7 mouse cellular contexts compared by ENCODE assay signal in genomic region chr11:116642681-116643578, GRCm38 (mm10). TPM values are rescaled to one million over a fixed set of nuclear protein-coding genes. Genes with fewer than 3 reads are reported as not detected.
DNase-seq lines count a peak whose midpoint lies in the region; ATAC-seq lines count a peak whose summit lies in the region.

No protein-coding gene starts in this region.

- H3K9me3 ChIP-seq in embryonic facial prominence, embryonic 11.5 days (replicated peaks; ENCODE audit: control insufficient read depth, low read length) = no peaks in the 10 kb centered on the region
- H3K9me3 ChIP-seq in limb, embryonic 10.5 days (replicated peaks) = no peaks in the 10 kb centered on the region
- H3K9me3 ChIP-seq in midbrain, embryonic 15.5 days = no peaks in the 10 kb centered on the region

- peak; percentile 91 to 93 for DNase-seq in adrenal gland, postnatal 36 days
- peak; percentile 94 for DNase-seq in embryonic facial prominence, embryonic 11.5 days (ENCODE audit: low spot score)
- DNase-seq in heart, adult 11 months = peak; percentile 98
- peak; percentile 66 for DNase-seq in kidney, adult 11 months
- DNase-seq in limb, embryonic 10.5 days (ENCODE audit: low spot score) = peak; percentile 98
- peak; percentile 73 for DNase-seq in spleen, adult 12 weeks (ENCODE audit: low spot score)

- 35% methylated on average over 14 of the region's 14 CpGs for WGBS in embryonic facial prominence, embryonic 11.5 days
- 38% methylated on average over 14 of the region's 14 CpGs for WGBS in limb, embryonic 10.5 days
- WGBS in midbrain, embryonic 15.5 days = 38% methylated on average over 14 of the region's 14 CpGs

- peak; percentile 46 for ATAC-seq in embryonic facial prominence, embryonic 11.5 days (replicated peaks; ENCODE audit: insufficient number of reproducible peaks, low FRiP score, low TSS enrichment, low read depth)
- ATAC-seq in midbrain, embryonic 15.5 days (replicated peaks) = peak; percentile 69

- peaks cover 18% of the 10 kb centered on the region for H3K4me1 ChIP-seq in embryonic facial prominence, embryonic 11.5 days (ENCODE audit: control insufficient read depth, insufficient read depth, low read length)
- peaks cover 47% of the 10 kb centered on the region for H3K4me1 ChIP-seq in limb, embryonic 10.5 days
- peaks cover 17% of the 10 kb centered on the region for H3K4me1 ChIP-seq in midbrain, embryonic 15.5 days

- H3K27ac ChIP-seq in embryonic facial prominence, embryonic 11.5 days (replicated peaks; ENCODE audit: low read depth, low read length) = no peak overlapping the region
- peak overlapping the region; percentile 91 for H3K27ac ChIP-seq in limb, embryonic 10.5 days
- H3K27ac ChIP-seq in midbrain, embryonic 15.5 days = peak overlapping the region; percentile 45; the same call in 1 of the 2 replicates

- H3K9ac ChIP-seq in embryonic facial prominence, embryonic 11.5 days (replicated peaks; ENCODE audit: low read length) = peak overlapping the region; percentile 43; the same call in 1 of the 2 replicates
- 0 out of 2 replicates have a peak overlapping the region, but pooled peaks have one; percentile 33 for H3K9ac ChIP-seq in midbrain, embryonic 15.5 days

- no peaks in the 10 kb centered on the region for H3K27me3 ChIP-seq in embryonic facial prominence, embryonic 11.5 days (ENCODE audit: control insufficient read depth, insufficient read depth, low read length)
- no peaks in the 10 kb centered on the region for H3K27me3 ChIP-seq in limb, embryonic 10.5 days (ENCODE audit: low read depth, poor library complexity, severe bottlenecking)
- H3K27me3 ChIP-seq in midbrain, embryonic 15.5 days (replicated peaks) = no peaks in the 10 kb centered on the region

- peak overlapping the region; percentile 8; the same call in 1 of the 2 replicates for H3K4me3 ChIP-seq in embryonic facial prominence, embryonic 11.5 days (ENCODE audit: low read depth, low read length)
- peak overlapping the region; percentile 42 for H3K4me3 ChIP-seq in limb, embryonic 10.5 days
- no peak overlapping the region for H3K4me3 ChIP-seq in midbrain, embryonic 15.5 days

- H3K4me2 ChIP-seq in embryonic facial prominence, embryonic 11.5 days (ENCODE audit: low read depth, low read length) = peak overlapping the region; percentile 49
- peak overlapping the region; percentile 46 for H3K4me2 ChIP-seq in midbrain, embryonic 15.5 days

- no peaks in the 10 kb centered on the region for H3K36me3 ChIP-seq in embryonic facial prominence, embryonic 11.5 days (replicated peaks; ENCODE audit: control insufficient read depth, insufficient read depth, low read depth, low read length)
- no peaks in the 10 kb centered on the region for H3K36me3 ChIP-seq in limb, embryonic 10.5 days
- no peaks in the 10 kb centered on the region for H3K36me3 ChIP-seq in midbrain, embryonic 15.5 days (replicated peaks)

RNA-seq across cellular contexts. Expression of gene Prcd, which starts 10.4 kb away (rescaled TPM):
- 10 to 100 TPM in 1 of 2 experiments, 1 to 10 TPM in 1; 9.6 to 14.1 TPM for total RNA-seq in adrenal gland, postnatal 36 days (2021)
- polyA plus RNA-seq in embryonic facial prominence, embryonic 11.5 days (2014; fragmentation: Nextera tagmentation; extraction: Ambion mirVana) = 0.43 and 0.77 TPM in 2 replicates
- 0.16 and 0.25 TPM in 2 replicates for polyA plus RNA-seq in limb, embryonic 10.5 days (2016; fragmentation: Nextera tagmentation; extraction: Ambion mirVana)
- 1.5 and 3.0 TPM in 2 replicates for polyA plus RNA-seq in midbrain, embryonic 15.5 days (2015; fragmentation: Nextera tagmentation; extraction: Ambion mirVana)

RNA-seq across cellular contexts. Expression of gene Cygb, which starts 11.2 kb away (rescaled TPM):
- 10 to 100 TPM; 25.0 to 36.5 TPM for total RNA-seq in adrenal gland, postnatal 36 days (2021)
- polyA plus RNA-seq in embryonic facial prominence, embryonic 11.5 days (2014; fragmentation: Nextera tagmentation; extraction: Ambion mirVana) = 3.5 and 3.8 TPM in 2 replicates
- 2.7 and 5.8 TPM in 2 replicates for polyA plus RNA-seq in limb, embryonic 10.5 days (2016; fragmentation: Nextera tagmentation; extraction: Ambion mirVana)
- 23.3 and 24.4 TPM in 2 replicates for polyA plus RNA-seq in midbrain, embryonic 15.5 days (2015; fragmentation: Nextera tagmentation; extraction: Ambion mirVana)

RNA-seq across cellular contexts. Expression of gene Rhbdf2, which starts 16.1 kb away (rescaled TPM):
- total RNA-seq in adrenal gland, postnatal 36 days (2021) = 10 to 100 TPM; 12.5 to 17.5 TPM
- polyA plus RNA-seq in embryonic facial prominence, embryonic 11.5 days (2014; fragmentation: Nextera tagmentation; extraction: Ambion mirVana) = 2.8 and 3.1 TPM in 2 replicates
- polyA plus RNA-seq in limb, embryonic 10.5 days (2016; fragmentation: Nextera tagmentation; extraction: Ambion mirVana) = 4.4 and 5.2 TPM in 2 replicates
- 0.83 TPM in 2 replicates for polyA plus RNA-seq in midbrain, embryonic 15.5 days (2015; fragmentation: Nextera tagmentation; extraction: Ambion mirVana)

RNA-seq across cellular contexts. Expression of gene Aanat, which starts 56.7 kb away (rescaled TPM):
- total RNA-seq in adrenal gland, postnatal 36 days (2021) = not detected
- not detected in 2 replicates for polyA plus RNA-seq in embryonic facial prominence, embryonic 11.5 days (2014; fragmentation: Nextera tagmentation; extraction: Ambion mirVana)
- not detected in 2 replicates for polyA plus RNA-seq in limb, embryonic 10.5 days (2016; fragmentation: Nextera tagmentation; extraction: Ambion mirVana)
- polyA plus RNA-seq in midbrain, embryonic 15.5 days (2015; fragmentation: Nextera tagmentation; extraction: Ambion mirVana) = 0.33 and 0.45 TPM in 2 replicates
